ENCODE assay signal across 13 mouse cellular contexts in genomic region chr7:129974206-129974605, GRCm38 (mm10).
"Had no signal": no experiment of that assay in that cellular context is flagged by ENCODE, and none has a peak within 500 bp of the region (broad histone marks: within the 10 kb centered on the region; RNA-seq: fewer than 3 reads in every experiment).

No protein-coding gene starts in this region.

- H3K4me3 ChIP-seq: liver, embryonic 15.5 days; midbrain, embryonic 15.5 days; neural tube, embryonic 12.5 days had no signal

- H3K27me3 ChIP-seq: liver, embryonic 15.5 days; midbrain, embryonic 15.5 days; neural tube, embryonic 12.5 days had no signal

- H3K4me2 ChIP-seq: liver, embryonic 11.5 days; liver, embryonic 15.5 days; midbrain, embryonic 15.5 days; neural tube, embryonic 12.5 days had no signal

- H3K9ac ChIP-seq: liver, embryonic 15.5 days; midbrain, embryonic 15.5 days; neural tube, embryonic 12.5 days had no signal

- ATAC-seq: lung, postnatal 0 days; midbrain, embryonic 15.5 days had no signal

- H3K9me3 ChIP-seq: liver, embryonic 15.5 days; midbrain, embryonic 15.5 days; neural tube, embryonic 12.5 days had no signal

- H3K36me3 ChIP-seq: liver, embryonic 15.5 days; midbrain, embryonic 15.5 days; neural tube, embryonic 12.5 days had no signal

- H3K27ac ChIP-seq: kidney, postnatal 0 days; liver, embryonic 15.5 days; midbrain, embryonic 15.5 days; neural tube, embryonic 12.5 days had no signal

- H3K4me1 ChIP-seq: liver, embryonic 15.5 days; midbrain, embryonic 15.5 days; neural tube, embryonic 12.5 days had no signal

- DNase-seq: kidney, adult 11 months; kidney, adult 9 months; lung, adult 2 months; lung, postnatal 36 days; right cerebral cortex, postnatal 14 days; thymus, adult 2 months; thymus, postnatal 25 days had no signal
